Mouse (Mus musculus) kidney, postnatal 0 days (tissue): ENCODE data around the gene Arntl. TPM values are rescaled to one million over a fixed set of nuclear protein-coding genes. Genes with fewer than 3 reads are reported as not detected.

Source experiments
- ATAC-seq: fragments of 200-750 bp; cut with Nextera tagmentation; replicated peaks from 2 replicates; pipeline ENCODE4 v1.8.0; 2017; ENCODE audit warnings: low read depth, moderate number of reproducible peaks, moderate TSS enrichment, moderate library complexity; ENCODE audit not compliant: low FRiP score
- DNase-seq: peaks from one replicate; pipeline ENCODE4 v3.0.0-alpha.2; 2016; ENCODE audit warnings: low spot score
- H3K27ac ChIP-seq: fragments of 300-500 bp; sonication (generic); 2 replicates; pipeline ENCODE4 v1.5.1; 2014; ENCODE audit warnings: mild to moderate bottlenecking
- H3K27me3 ChIP-seq: fragments of 300-500 bp; sonication (generic); 2 replicates; pipeline ENCODE4 v1.6.1; 2014; ENCODE audit warnings: low read length, mixed read lengths; ENCODE audit not compliant: insufficient read depth
- H3K36me3 ChIP-seq: fragments of 300-500 bp; sonication (generic); 2 replicates; pipeline ENCODE4 v1.6.1; 2014; ENCODE audit warnings: low read length, mixed read lengths; ENCODE audit not compliant: insufficient read depth
- H3K4me1 ChIP-seq: fragments of 300-500 bp; sonication (generic); replicated peaks from 2 replicates; pipeline ENCODE4 v1.6.1; 2014; ENCODE audit warnings: antibody characterized with exemption, low read length, mixed read lengths; ENCODE audit not compliant: insufficient read depth
- H3K4me2 ChIP-seq: fragments of 300-500 bp; sonication (generic); 2 replicates; pipeline ENCODE4 v1.6.1; 2014; ENCODE audit warnings: mild to moderate bottlenecking, low read length, moderate library complexity, mixed read lengths
- H3K4me3 ChIP-seq: fragments of 300-500 bp; sonication (generic); replicated peaks from 2 replicates; pipeline ENCODE4 v1.5.1; 2014; ENCODE audit warnings: low read depth, low read length
- H3K9ac ChIP-seq: fragments of 300-500 bp; sonication (generic); 2 replicates; pipeline ENCODE4 v1.6.1; 2014; ENCODE audit warnings: low read depth, low read length
- H3K9me3 ChIP-seq: fragments of 300-500 bp; sonication (generic); replicated peaks from 2 replicates; pipeline ENCODE4 v1.6.1; 2016; ENCODE audit warnings: low read length, inconsistent platforms, mixed read lengths
- CTCF ChIP-seq: IDR thresholded peaks from 2 replicates; pipeline ENCODE4 v1.5.1; 2016; ENCODE audit warnings: antibody characterized with exemption, low read depth, mild to moderate bottlenecking, moderate library complexity
- WGBS: fragments of 180-500 bp; shearing (Covaris S2); extraction: QIAGEN DNeasy Blood & Tissue Kit; methylation state at CpG from one replicate; pipeline ENCODE4 v1.1.7; 2014; 5-methylcytosine and 5-hydroxymethylcytosine counted together
- polyA plus RNA-seq: library from polyadenylated mRNA; unstranded; fragments of >200 nt; fragmentation: Nextera tagmentation; extraction: Ambion mirVana; gene quantifications from 2 replicates; pipeline ENCODE4 v1.2.1, GENCODE M21; 2015

Arntl gene
- polyA plus RNA-seq, 1 experiment from 2014 or later: 13.2 TPM

DNA sequence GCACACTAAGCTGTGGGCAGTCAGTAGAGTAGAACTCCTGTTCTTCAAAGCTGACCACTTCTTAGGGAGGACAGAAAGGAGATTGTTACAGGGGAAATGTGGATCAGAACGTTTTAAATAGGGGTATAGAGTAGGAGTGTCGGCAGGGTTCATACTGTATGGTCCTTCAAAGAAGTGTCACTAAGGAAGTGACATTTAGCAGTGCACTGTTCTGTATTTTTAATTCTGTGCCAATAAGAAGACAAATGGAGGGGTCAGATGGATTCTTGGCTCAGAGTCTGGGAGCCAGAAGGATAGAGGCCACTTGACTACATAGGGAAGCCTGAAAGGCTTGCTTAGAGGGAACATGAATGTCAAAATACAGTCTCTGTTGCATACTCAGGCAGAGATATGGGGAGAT lies 70.0 kb downstream of the Arntl start:
- H3K36me3 ChIP-seq: no peaks in the 10 kb centered on the region
- H3K27ac ChIP-seq: no peak overlapping the region
- H3K27me3 ChIP-seq: no peaks in the 10 kb centered on the region
- ATAC-seq (no peak), DNase-seq (no peak)
- H3K9ac ChIP-seq: no peak overlapping the region
- H3K9me3 ChIP-seq: no peaks in the 10 kb centered on the region
- TF ChIP-seq CTCF: no peak
- H3K4me1 ChIP-seq: no peaks in the 10 kb centered on the region
- H3K4me3 ChIP-seq: no peak overlapping the region
- no peak overlapping the region for H3K4me2 ChIP-seq
- WGBS: 42% methylated on average over 2 of the region's 2 CpGs

DNA sequence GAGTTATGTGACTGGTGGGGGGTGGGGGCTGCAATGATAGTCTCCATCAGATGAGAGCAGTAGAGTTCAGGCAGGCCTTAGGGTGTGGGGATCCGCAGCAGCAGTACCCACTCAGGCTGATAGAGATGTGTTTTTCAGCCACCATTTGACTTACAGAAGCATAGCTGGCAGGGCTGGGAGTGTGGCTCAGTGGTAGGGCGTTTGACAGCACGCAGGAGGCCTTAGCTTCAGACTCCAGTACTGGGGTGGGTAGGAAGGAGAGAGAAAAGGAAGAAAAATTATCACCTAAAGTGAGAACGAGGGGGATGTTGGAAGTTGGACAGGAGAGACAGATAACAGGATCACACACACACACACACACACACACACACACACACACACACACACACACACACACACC lies 71.2 kb downstream of the Arntl start:
- no peak for TF ChIP-seq CTCF
- Histone ChIP-seq H3K9me3 (no peaks in the 10 kb centered on the region), H3K4me3 (no peak overlapping the region), H3K27me3 (no peaks in the 10 kb centered on the region), H3K4me2 (no peak overlapping the region), H3K36me3 (no peaks in the 10 kb centered on the region), H3K4me1 (no peaks in the 10 kb centered on the region), H3K9ac (no peak overlapping the region), H3K27ac (no peak overlapping the region)
- DNase-seq (no peak), ATAC-seq (no peak)
- 80% methylated on average over 4 of the region's 4 CpGs for WGBS

DNA sequence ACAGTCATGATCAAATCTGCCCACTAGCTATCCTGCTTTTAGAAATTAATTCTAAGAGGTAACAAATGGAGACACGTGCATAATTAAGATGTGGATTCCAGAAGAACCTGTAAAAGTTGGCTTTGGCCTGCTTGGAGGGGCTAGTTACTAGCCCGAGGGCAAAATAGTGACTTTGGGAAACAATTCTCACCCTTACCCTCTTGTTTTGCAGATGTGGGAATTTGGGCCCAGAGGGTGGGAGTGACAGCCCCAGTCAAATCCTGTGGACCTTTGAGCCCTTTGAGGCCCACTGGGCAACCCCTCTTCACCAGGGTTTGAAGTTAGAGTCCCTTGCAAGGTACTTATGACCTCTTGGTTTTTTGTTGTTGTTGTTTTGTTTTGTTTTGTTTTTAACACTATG lies 72.0 kb downstream of the Arntl start:
- Histone ChIP-seq H3K4me3 (no peak overlapping the region), H3K9me3 (no peaks in the 10 kb centered on the region), H3K27ac (no peak overlapping the region), H3K4me1 (no peaks in the 10 kb centered on the region), H3K4me2 (no peak overlapping the region), H3K36me3 (0 out of 2 replicates have a peak, but pooled peaks cover 4% of the 10 kb centered on the region), H3K27me3 (no peaks in the 10 kb centered on the region), H3K9ac (no peak overlapping the region)
- ATAC-seq: no peak
- DNase-seq: no peak
- no peak for TF ChIP-seq CTCF
- 76% methylated on average over 2 of the region's 2 CpGs for WGBS

DNA sequence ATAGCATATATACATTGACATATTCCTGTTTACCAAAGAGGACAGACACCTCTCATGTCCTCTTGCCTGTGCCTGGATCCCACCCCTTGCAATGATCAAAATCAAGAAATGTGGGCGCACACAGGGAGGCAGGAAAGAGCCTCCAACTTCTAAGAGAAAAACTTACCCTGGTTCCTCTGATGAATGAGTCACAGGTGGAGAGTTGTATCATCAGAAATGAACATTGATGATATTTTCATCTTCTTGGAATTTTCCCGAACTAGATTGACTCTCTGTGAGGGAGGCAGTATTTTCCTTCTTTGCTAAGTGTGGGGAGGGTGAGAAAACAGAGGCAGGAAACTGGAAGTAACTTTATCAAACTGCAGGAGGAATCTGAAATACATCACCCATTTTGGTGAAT lies 78.1 kb downstream of the Arntl start:
- Histone ChIP-seq H3K4me2 (no peak overlapping the region), H3K27ac (no peak overlapping the region), H3K4me3 (no peak overlapping the region), H3K4me1 (no peaks in the 10 kb centered on the region), H3K27me3 (no peaks in the 10 kb centered on the region), H3K36me3 (0 out of 2 replicates have a peak, but pooled peaks cover 4% of the 10 kb centered on the region), H3K9ac (no peak overlapping the region), H3K9me3 (no peaks in the 10 kb centered on the region)
- no peak for TF ChIP-seq CTCF
- DNase-seq (no peak), ATAC-seq (no peak)
- WGBS: 93% methylated on average over 2 of the region's 2 CpGs

DNA sequence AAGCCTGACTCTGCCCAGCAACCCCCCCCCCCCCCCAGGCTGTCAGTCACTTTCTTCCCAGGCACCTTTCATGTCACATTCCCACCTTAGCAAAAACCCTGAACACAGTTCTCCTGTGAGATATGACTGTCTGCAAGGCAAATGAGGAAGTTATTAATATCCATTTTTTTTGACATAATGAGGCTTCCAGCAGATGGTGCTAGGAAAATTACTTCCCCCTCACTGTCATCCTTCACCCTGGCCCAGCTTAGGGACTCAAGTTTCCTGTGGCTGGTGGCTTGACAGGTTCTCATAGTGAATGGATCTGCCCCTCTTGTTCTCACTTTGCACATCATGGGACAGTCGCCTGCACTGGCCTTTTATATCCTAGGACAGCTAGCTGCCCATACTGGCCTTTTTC lies 81.9 kb downstream of the Arntl start:
- ATAC-seq (no peak), DNase-seq (no peak)
- Histone ChIP-seq H3K4me3 (no peak overlapping the region), H3K36me3 (no peaks in the 10 kb centered on the region), H3K27ac (no peak overlapping the region), H3K27me3 (no peaks in the 10 kb centered on the region), H3K4me2 (no peak overlapping the region), H3K9ac (no peak overlapping the region), H3K9me3 (no peaks in the 10 kb centered on the region), H3K4me1 (no peaks in the 10 kb centered on the region)
- TF ChIP-seq CTCF: no peak
- 81% methylated on average over 1 of the region's 1 CpGs for WGBS

DNA sequence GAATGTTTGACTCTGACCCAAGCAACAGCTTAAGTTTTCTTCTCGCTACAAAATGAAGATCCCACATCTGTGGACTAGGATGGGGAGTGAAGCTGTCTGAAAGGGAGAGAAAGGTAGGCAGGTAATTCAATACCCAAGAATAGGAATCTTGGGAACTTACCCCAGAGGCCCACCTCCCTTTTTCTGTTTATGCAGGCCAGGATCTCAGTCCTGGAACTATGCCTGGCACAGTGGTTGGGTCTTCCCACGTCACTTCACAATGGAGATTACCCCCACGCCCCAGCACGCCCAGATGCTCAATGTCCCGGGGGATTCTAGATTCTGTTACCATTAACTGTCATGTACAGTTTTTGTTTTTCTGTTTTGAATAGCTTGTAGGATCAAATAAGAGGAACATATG lies 84.5 kb downstream of the Arntl start:
- TF ChIP-seq CTCF: no peak
- H3K4me3 ChIP-seq: no peak overlapping the region
- no peak overlapping the region for H3K9ac ChIP-seq
- H3K4me1 ChIP-seq: no peaks in the 10 kb centered on the region
- H3K27ac ChIP-seq: no peak overlapping the region
- H3K9me3 ChIP-seq: no peaks in the 10 kb centered on the region
- 0 out of 2 replicates have a peak, but pooled peaks cover 3% of the 10 kb centered on the region for H3K36me3 ChIP-seq
- H3K4me2 ChIP-seq: no peak overlapping the region
- DNase-seq: no peak
- ATAC-seq: no peak
- 70% methylated on average over 5 of the region's 5 CpGs for WGBS
- H3K27me3 ChIP-seq: no peaks in the 10 kb centered on the region

- WGBS: 72% methylated on average over 4 of the region's 4 CpGs
- no peaks in the 10 kb centered on the region for H3K27me3 ChIP-seq
Observed at GRCm38 (mm10) chr7:113292193-113292592, 84.9 kb downstream of the Arntl start.

More at GRCm38 (mm10) chr7:113292193-113292592, 84.9 kb downstream of the Arntl start:
- no peak for ATAC-seq
- no peak overlapping the region for H3K4me3 ChIP-seq
- no peak for DNase-seq
- H3K4me2 ChIP-seq: no peak overlapping the region
- H3K9ac ChIP-seq: no peak overlapping the region
- TF ChIP-seq CTCF: no peak
- 0 out of 2 replicates have a peak, but pooled peaks cover 3% of the 10 kb centered on the region for H3K36me3 ChIP-seq
- H3K4me1 ChIP-seq: no peaks in the 10 kb centered on the region
- no peak overlapping the region for H3K27ac ChIP-seq
- H3K9me3 ChIP-seq: no peaks in the 10 kb centered on the region
